Mouse (Mus musculus) hindlimb bud, embryonic 11.5 days (tissue): ENCODE data around the gene 4930415O20Rik.

Source experiments
- DNase-seq: peaks from one replicate; pipeline ENCODE4 v3.0.0-alpha.2; 2012; ENCODE audit warnings: low read depth, low spot score; ENCODE audit errors: extremely low spot score

4930415O20Rik gene

DNA sequence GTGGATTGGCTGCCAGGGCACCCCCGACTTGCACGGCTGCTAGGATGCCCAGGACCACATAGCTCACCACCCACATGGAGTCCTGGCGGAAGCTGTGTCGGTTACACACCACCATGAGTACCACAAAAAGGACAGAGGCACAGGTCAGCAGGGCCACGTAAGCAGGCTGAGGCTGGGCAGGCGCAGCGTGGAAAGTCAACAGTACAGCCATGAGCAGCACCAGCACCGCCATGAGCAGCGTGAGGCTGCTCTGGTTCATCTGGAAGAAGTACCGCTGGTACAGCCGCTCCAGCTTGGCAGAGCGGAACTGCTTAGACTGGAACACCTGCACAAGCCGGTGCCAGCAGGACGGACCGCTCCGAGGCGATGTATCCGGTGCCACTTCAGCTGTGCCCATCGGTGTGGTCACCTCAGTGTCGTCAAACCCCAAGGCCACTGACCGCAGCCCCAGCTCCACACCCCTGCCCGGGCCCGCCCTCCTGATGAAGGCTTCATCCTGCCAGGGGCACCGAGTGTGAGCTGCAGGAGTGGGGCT, 33.3 kb downstream of the 4930415O20Rik start:
- DNase-seq: no peak

DNA sequence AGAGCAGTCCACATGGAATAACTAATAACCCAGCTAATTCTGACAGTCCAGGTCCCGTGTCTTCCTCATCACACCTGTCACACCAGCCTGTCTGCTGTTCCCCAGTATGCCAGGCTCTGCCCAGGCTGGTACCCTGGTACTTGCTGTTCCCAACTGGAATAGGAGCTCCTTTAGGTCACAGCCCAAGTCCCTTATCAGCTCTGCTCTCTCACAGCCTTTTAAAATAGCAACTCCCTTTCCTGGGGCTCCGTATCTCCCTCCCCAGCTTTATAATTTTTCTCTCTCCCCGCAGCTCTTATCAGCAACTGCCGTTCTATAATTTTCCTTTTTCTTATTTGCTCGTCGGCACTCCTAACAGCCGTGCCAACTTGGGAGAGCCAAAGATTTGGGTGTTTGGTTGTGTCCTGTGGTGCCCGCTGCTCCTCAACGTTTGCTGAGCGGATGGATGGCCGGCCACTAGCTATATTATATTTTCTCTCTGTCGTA, 35.3 kb downstream of the 4930415O20Rik start:
- DNase-seq: no peak

DNA sequence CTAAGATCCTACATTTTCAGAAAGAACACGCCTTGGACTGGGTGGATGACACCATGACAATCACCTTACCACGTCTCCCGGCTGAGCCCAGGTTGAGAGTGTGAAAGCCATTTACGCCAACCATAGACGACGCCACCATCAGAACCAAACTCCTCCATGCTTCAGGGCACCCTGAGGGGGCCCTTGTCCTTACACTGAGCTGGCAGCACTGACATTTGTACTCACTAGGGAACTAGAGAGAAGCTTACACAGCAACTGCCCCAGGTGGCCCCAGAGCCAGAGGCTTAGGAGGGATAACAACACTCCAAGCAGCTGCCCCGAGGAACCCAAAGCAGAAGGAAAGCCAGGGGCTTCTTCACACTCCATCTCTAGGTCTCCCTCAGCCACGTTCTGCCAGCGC, 35.9 kb downstream of the 4930415O20Rik start:
- DNase-seq: no peak

DNA sequence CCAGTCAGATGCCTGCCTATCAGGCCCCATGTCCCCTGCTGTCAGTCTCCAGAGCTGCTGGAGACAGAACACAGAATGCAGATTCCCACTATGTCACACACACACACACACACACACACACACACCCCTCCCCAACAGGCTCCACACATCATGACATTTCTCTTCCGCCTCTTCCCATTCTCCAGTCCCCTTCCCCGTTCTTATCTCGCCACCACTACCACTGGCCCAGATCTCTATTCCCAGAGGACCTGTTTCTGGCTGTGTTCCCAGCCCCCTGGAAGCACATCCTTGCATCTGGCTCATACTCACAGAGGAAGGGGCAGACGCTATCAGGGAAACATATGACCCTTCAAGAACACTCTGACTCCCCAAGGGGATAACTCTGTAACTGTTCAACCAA, 36.8 kb downstream of the 4930415O20Rik start:
- DNase-seq: no peak

DNA sequence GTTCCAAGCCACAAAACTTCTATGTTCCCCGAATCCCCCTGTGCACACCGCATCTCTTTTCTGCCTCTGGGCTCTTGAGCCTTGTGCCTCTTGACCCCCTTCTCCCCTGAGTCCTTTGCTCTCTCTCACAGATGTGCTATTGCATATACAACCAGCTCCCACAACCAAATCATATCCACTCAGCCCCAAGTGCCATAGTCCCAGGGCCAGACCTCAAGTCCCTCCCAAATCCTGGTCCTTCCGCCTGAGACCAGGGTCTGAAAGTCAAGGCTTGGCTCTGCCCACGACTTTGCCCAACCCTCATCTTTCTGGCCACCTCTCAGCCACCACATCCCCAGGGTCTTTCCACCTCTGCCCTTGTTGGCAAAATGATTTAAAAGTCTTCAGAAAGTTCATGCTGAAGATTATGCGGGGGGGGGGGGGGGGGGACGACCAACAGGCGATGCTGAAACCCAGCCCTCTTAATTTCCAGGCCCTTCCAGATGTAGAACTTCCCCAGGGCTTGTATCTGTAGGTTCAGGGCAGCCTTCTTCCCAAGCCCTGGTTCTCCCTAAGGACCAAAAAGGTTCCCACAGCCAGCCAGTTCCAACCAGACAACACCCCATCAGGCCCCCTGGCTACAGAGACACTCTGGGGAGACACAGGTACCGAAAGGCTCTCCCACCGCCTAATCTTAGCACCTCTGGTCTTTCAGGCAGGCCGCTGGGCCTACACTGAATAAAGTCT, 37.4 kb downstream of the 4930415O20Rik start:
- no peak for DNase-seq

DNA sequence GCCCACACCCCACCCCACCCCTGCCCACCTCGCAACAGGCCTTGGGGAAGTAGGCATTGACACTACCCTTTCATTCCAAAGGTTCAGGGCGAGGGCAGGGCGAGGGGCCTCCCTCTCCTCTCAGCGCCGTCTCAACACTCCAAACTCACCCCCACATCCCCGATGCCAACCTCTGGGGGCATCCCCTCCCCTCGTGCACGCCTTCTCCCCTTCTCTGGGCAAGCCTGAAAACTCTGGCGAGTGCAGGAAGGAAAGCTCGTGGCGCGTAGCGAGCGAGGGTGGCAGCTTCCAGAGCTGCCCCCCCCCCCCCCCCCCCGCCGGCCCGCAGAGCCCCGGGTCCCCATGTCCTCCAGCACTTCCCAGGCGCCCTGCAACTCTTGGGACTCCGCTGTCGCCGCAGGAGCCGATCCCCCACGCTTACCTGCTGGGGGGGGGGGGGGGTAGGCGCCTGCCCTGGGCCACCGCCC, 38.0 kb downstream of the 4930415O20Rik start:
- DNase-seq: no peak

DNA sequence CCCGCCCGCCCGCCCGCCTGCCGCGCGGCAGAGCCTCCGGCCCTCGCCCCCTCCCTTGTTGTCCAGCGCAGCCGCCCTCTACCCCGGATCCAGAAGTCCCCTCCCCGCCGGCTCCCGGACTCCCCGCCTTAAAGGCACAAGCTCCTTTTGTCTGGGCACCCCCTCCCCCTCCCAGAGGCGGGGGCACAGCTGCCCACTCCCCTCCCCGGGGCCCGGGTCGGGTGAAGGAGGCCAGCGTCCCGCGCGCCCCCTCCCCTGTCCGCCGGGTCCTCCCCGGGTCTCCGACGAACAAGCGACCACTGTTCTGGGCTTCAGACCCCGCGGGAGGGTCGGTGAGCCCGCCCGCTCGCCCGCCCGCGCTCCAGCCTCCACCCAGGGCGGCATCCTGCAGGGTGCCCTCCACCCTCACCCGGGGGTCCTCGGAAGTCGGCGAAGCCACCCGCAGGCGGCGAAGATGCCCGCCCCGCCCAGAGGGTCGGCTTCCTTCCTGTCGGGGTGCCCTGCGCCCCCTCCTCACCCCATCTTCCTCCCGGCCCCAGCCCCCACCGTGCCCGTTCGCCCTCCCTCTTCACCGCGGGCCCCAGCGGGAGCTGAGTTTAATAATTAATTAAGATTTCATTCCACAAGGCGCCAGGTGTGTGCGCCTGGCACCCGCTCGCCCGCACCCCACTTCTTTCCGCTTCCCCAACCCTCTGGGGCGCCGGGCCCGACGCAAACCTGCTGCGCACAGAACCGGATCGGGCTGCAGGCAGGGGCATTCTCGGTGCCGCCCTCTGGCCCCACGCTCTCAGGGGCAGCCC, 38.7 kb downstream of the 4930415O20Rik start, which contains the start of gene Adcy6:
Adcy6 (minus strand) TSS at position 746 of the 800 bp plus-strand sequence.
- no peak for DNase-seq

DNA sequence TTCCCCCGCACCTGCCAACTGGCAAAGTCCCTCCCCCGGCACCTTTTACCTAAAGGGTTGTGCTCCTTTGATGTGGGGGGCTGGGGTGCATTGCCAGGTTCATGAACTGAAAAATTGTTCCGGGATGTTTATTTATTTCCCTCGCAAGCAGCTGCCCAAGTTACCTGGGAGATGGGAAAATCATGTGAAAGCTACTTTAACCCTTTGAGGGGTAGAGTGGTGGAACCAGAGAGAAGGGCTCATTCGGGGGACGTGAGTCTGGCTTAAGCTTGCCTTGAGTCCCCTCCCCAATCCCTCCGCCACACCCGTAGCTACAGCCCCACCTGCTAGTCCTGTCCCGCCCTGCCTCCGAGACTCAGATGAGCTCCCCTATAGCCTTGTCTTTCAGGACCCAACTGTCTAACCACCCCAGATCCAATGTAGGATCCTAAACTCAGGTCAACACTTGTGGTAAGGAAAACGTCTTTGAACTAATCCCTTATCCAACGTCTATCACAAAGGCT, 39.4 kb downstream of the 4930415O20Rik start:
- DNase-seq: no peak

DNA sequence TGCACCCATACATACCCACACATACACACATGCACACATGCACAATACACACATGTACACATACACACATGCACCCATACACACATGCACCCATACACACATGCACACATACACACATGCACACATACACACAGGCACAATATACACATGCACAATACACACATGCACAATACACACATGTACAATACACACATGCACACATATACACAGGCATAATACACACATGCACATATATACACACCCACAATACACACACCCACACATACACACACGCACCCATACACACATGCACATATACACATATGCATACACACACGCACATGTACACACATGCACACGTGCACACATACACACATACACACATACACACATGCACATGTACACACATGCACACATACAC, 41.4 kb downstream of the 4930415O20Rik start:
- no peak for DNase-seq

DNA sequence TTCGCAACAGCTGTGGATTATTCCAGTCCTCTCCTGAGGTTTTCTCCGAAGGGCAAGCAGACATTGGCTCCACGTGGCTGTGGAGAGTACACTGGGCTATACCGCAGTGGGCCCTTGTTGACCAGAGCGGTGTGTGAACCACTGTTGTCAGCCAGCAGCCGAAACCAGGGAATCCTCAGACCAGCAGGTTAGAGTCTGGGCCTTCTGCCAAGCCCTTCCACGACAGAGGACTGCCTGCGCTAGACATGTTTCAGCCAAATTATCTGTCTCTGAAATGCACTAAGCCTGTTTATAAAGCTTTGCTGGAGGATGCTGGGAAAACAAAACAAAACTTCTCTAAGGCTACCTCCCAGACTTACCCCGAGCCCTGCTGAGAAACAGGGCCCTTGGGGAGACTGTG, 43.7 kb downstream of the 4930415O20Rik start:
- no peak for DNase-seq

DNA sequence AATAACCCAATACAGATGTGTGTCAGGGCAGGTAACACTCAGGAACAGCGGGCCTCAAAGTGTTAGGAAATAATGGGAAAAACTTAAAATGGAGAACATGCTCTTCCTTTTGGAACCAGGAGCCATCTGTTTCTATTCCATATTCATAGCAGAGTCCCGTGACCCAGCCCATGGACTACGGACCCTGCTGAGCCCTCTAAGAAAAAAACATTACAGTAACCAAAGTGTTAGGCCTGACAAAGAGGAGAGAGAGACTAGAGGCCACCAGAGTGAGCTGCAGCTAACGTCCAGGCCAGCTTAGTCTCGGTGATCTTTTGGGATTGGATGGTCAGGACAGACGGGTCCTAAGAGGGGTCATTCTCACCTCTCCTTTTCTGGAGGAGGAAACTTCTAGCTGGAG, 44.2 kb downstream of the 4930415O20Rik start:
- DNase-seq: no peak

DNA sequence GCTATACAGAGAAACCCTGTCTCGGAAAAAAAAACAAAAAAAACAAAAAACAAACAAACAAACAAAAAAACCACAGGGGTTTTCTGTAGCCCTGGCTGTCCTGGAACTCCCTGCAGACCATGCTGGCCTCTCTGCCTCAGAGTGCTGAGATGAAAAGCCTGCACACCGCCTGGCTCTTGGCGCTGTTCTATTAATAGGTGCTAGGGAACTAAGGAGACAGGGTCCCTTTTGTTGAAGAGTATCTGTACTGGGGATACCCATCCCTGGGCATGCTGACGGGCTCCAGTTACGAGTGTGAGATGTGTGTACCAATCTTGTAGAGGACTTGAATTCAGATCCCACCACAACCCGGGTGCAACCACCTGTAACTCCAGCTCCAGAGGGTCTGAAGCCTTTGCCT, 44.9 kb downstream of the 4930415O20Rik start:
- no peak for DNase-seq

DNA sequence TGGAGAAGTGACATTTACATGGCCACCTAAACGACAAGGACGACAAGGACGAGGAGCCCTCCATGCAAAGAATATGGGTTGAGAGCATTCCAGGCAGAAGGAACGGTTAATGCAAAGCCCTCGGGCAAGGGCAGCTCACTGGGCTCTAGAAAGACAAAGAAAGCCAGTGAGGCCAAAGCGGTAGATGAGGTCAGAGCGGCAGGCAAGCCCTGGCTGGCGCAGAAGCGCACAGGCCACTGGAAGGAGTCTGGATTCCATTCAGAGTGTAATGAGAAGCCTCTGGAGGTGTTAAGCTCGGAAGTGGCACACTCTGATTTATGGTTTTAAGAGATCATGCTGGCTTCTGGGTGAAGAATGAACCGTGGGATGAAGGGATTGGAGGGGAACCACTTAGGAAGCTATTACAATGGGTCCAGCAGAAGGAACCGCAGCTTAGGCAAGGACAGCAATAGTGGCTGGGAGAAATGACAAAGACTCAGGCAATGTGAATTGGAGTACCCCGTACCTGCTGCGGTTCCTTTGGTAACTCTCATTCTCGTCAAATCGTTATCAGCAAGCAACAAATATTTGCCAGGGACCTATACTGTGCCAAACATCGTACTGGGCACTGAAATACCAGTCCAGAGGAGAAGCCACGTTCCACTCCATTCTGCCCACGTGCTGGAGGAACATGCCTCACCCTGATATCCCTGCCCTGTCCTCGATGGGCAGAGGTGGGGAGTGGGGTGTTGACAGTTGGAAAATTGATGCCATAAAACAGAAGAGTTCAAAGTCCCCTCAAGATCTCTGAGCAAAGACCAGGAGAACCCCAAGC, 45.8 kb downstream of the 4930415O20Rik start:
- DNase-seq: no peak

DNA sequence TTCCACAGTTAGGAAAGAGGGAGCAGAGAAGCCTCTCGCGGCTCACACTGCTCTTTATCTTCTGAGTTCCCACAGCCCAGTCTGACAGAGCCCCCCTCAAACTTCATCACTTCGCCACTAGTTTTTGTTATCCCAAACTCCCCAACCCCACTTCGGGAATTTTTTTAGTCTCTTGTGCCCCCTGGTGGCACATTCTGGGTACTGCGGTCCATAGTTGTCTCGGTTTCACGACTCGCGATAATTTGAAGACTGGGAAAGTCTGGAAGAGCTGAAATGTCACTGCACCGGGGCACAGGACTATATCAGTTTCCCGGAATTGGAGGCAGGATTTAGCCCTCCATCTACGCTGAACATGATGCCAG, 46.4 kb downstream of the 4930415O20Rik start:
- DNase-seq: peak; percentile 93

DNA sequence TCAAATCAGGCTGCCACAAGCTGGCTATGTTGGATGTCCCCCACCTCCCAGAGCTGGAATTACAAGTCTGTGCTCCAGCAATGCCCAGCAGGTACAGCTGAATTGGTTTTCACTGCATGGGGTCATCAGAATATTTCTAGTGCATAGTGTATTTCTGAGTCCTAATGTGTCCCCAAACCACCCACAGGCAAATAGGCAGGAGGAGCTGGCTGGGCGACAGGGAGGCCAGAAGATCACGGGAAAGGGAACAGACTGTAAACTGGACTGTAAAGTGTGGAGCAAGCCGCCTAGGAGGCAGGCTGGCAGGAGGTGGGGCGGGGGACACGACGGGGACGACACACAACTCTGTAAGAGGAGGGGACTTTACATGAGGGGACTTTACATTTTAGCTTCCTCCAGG, 51.4 kb downstream of the 4930415O20Rik start:
- DNase-seq: no peak

DNA sequence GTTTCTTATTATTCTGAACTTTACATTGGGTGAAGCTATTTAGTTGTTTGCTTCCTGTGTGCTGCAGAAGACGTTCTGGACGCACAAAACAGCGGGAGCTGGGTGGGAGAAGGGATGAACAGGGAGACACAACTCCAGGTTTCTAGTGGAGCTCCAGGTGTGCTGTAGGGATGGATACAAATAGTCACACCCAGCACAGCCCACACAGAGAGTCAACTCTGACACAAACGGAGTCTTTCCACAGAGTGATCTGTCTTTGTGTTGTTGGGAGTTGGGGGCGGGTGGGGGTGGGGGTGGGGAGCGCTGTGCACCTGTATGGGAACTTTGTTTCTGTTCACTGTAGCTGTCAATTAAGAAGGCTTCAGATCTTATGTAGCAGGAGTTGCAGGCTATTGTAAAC, 51.9 kb downstream of the 4930415O20Rik start:
- DNase-seq: no peak

DNA sequence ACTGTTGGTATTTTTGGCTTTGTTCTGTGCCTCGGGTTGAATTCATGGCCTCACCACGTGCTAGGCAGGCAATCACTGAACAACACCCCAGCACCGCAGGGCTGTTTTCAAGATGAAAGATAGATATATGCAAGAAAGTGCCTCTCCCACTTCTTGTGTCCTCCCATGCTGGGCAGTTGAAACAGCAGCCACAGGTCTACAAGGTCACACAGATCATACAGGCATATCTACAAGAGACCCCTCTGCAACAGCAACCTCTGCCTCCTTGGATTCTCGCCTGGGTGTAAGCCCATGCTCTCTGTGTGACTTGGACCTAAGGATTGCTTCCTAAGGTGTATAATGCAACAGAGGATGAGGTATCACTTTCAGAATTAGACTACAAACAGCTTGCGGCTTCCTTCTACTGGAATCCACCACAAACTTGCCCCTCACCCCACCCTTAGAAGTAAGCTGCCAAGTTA, 52.6 kb downstream of the 4930415O20Rik start:
- DNase-seq: no peak

DNA sequence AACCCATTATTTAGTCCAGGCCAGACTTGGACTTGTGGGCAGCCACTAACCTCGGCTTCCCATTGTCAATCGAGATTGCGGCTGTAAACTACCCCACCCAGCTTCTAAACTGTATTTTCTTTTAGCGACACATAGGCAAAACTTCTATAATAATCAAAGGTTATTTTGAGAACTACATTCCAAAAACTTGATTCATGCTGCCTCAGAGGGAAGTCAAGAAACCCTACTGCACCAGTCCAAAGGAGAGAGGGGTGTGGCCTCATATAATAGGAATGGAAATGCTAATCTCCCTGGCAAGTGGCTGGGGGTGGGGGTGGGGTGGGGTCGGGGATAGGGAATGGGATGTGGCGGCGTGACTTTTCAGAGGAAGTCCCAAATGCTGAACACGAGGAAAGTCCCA, 55.3 kb downstream of the 4930415O20Rik start:
- DNase-seq: no peak

DNA sequence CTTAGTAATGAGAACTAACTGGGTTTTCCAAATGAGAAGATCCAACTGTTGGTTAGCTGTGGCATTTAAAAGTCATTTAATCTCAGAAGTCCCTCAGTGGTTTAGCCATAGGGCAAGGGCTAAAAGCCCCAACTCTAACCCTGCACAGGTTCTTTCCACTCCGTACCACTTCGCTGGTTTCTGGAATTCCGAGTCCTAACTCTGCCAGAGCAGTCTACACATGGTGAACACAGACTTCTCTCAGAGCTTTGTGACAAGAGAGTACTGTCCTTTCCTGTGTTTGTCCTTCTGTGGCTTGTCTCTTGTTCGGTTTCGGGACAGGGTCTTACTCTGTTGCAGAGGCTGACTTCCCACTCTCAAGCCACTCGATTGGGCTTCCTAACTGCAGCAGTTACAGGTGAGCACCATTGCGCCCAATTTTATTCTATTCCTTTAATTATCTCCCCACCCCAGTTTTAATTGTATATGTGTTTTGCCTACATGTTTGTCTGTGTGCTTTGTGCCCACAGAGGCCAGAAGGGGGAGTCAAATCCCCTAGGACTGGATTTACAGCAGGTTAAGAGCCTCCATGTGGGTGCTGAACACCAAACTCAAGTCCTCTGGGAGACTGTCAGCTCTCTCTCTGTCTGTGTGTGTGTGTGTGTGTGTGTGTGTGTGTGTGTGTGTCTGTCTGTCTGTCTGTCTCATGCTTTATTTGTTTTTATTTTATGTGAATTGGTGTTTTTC, 55.8 kb downstream of the 4930415O20Rik start:
- DNase-seq: no peak
